Mouse (Mus musculus): ENCODE results near the gene Pkd1l1.

GRCm38 (mm10) chr11:8870115-8870514 lies 103.0 kb downstream of the Pkd1l1 start:
- TF ChIP-seq POLR2A (IDR thresholded peaks at IDR 0.05; ENCODE audit: borderline replicate concordance, insufficient read depth, low read length) = no peak
- no peak for TF ChIP-seq CTCF (IDR thresholded peaks at IDR 0.05; ENCODE audit: borderline replicate concordance, insufficient read depth, low read depth, low read length)

All from cerebellum, adult 2 months (tissue).